Mouse (Mus musculus): Measurements from ENCODE around the gene Calhm3. TPM values are rescaled to one million over a fixed set of nuclear protein-coding genes. Genes with fewer than 3 reads are reported as not detected.

Gene Calhm3
- polyA plus RNA-seq, 1 experiment from 2014 or later = not detected

DNA sequence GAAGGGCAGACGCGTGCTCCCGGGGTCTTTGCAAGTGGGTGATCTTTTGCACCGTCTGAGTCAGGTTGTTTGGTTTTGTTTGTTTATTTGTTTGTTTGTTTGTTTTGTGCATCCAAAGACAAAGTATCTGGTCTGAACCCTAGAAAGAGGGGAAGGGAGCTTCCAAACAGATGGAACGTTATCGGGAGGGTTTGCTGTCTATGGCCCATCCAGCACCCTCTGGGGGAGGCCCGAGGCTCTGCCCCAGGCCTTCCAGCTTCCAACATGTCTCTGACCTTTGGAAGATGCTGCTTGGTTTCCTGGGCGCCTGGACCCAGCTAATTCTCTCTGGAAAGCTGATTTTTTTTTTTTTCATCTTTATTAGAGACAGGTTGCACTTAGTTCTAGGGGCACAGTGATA, 22.4 kb upstream of the Calhm3 start:
- H3K27me3 ChIP-seq (replicated peaks; ENCODE audit: low read depth, poor library complexity, severe bottlenecking) = peaks cover 67% of the 10 kb centered on the region
- no peaks in the 10 kb centered on the region for H3K36me3 ChIP-seq (replicated peaks)
- 13% methylated on average over 8 of the region's 8 CpGs for WGBS
- no peak for DNase-seq (ENCODE audit: low spot score)
- peaks cover 27% of the 10 kb centered on the region for H3K4me1 ChIP-seq
- H3K27ac ChIP-seq (replicated peaks) = no peak overlapping the region
- H3K9me3 ChIP-seq = peaks cover 10% of the 10 kb centered on the region
- H3K4me3 ChIP-seq = peak overlapping the region; percentile 80; the same call in 1 of the 2 replicates

GRCm38 (mm10) chr19:47179272-47179809, 21.8 kb upstream of the Calhm3 start:
- Histone ChIP-seq H3K36me3 (replicated peaks) (no peaks in the 10 kb centered on the region), H3K27me3 (replicated peaks; ENCODE audit: low read depth, poor library complexity, severe bottlenecking) (peaks cover 68% of the 10 kb centered on the region), H3K9me3 (peaks cover 10% of the 10 kb centered on the region), H3K4me3 (peak overlapping the region; percentile 80), H3K27ac (replicated peaks) (peak overlapping the region; percentile 75), H3K4me1 (peaks cover 26% of the 10 kb centered on the region)
- WGBS = 1% methylated on average over 42 of the region's 42 CpGs
- peak; percentile 49 for DNase-seq (ENCODE audit: low spot score)

DNA sequence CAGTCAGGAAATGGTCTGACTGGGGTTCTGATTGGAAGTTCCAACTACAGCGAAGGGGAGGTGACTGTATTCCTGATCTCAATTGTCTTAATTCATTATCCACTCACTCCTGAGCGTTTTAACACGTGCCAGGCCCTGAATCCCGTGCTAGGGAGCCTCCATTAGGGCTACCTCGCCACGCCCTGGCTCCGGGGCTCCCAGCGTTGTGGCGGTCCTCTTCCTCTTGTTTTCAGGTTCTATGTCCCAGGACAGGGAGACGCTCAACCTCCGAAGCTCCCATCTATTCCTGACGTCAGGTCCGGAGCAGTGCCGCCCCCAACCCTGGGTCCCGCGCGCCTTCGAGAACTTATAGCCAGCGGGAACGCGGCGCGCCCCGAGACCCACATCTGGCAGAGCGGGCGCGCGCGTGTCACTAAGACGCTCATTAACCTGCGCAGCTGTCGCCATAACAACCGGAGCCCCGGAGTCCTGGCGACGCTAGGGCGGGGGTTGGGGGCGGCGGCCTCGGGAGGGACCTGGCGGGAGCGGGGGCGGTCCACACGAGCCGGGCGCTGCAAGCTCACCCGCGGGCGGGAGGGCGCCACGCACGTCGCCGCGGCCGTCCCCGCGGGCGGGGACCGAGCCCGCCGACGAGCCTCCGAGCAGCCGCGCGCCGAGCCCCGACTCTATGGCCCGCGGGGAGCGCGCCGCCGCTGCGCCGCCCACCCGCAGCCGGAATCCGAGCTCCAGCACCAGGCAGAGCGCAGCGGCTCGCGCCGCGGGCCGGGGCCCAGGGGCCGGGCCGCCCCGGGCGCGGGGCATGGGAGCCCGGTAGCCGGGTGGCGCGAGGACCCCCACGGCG, 21.1 kb upstream of the Calhm3 start, which contains the start of gene Neurl1a:
Gene Neurl1a (plus strand): TSS at position 390 of the 841 bp plus-strand sequence.
- peak within 1 kb of the TSS; percentile 75 for H3K27ac ChIP-seq (replicated peaks)
- under 1% methylated on average over 91 of the region's 98 CpGs for WGBS
- peaks cover 10% of the 10 kb centered on the region for H3K9me3 ChIP-seq
- peak within 1 kb of the TSS; percentile 80 for H3K4me3 ChIP-seq
- peaks cover 68% of the 10 kb centered on the region for H3K27me3 ChIP-seq (replicated peaks; ENCODE audit: low read depth, poor library complexity, severe bottlenecking)
- H3K36me3 ChIP-seq (replicated peaks) = no peaks in the 10 kb centered on the region
- peaks cover 19% of the 10 kb centered on the region for H3K4me1 ChIP-seq
- peak; percentile 78 for DNase-seq (ENCODE audit: low spot score)

DNA sequence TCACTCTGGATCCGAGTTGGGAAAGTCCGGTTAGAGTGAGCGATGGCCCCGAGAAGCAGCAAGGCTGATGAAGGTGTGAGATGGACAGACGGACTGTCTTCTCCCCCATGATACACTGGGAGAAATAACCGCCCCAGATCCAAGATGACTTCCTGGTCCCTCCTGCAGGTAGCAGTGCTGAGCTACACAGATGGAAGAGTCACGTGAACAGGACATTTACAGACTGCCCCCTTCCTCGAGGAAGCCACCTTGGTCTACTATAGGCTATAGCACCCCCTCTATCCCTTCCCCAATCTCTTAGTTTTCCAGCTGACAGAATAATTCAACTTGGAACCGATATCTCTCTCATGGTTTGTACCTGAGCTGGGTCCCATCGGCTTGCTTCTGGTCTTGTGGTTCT, 20.4 kb upstream of the Calhm3 start:
- H3K4me3 ChIP-seq = peak overlapping the region; percentile 80
- H3K36me3 ChIP-seq (replicated peaks) = no peaks in the 10 kb centered on the region
- no peak overlapping the region for H3K27ac ChIP-seq (replicated peaks)
- peaks cover 68% of the 10 kb centered on the region for H3K27me3 ChIP-seq (replicated peaks; ENCODE audit: low read depth, poor library complexity, severe bottlenecking)
- peak; percentile 57 for DNase-seq (ENCODE audit: low spot score)
- H3K4me1 ChIP-seq = peaks cover 18% of the 10 kb centered on the region
- 19% methylated on average over 10 of the region's 10 CpGs for WGBS
- H3K9me3 ChIP-seq = peaks cover 10% of the 10 kb centered on the region

DNA sequence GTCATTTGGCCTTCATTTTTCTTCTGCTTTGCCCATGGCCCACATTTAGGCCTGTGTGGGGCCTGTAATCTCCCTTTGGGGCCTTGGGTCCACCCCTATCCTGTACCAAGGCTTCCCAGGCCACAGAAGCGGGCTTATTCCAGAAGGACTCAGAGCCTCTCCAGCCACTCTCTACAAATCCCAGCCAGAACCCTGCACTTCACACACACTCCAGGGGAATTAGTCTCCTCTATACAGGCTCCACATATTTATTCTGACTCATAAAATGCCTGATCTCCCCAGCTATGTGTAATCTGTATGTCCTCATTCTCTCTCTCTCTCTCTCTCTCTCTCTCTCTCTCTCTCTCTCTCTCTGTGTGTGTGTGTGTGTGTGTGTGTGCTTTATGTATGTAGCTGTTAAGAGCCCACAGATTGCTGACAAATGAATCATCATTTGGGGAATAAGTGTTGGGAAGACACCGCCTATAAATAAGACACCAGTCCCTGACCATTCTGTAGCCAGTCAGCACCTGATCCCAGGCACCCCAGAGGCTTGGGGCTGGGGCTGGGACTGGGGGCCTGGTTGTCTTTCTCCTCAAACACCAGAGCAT, 19.4 kb upstream of the Calhm3 start:
- WGBS = 89% methylated on average over 2 of the region's 2 CpGs
- no peak for DNase-seq (ENCODE audit: low spot score)
- Histone ChIP-seq H3K4me3 (no peak overlapping the region), H3K4me1 (peaks cover 18% of the 10 kb centered on the region), H3K9me3 (peaks cover 7% of the 10 kb centered on the region), H3K36me3 (replicated peaks) (no peaks in the 10 kb centered on the region), H3K27me3 (replicated peaks; ENCODE audit: low read depth, poor library complexity, severe bottlenecking) (peaks cover 68% of the 10 kb centered on the region), H3K27ac (replicated peaks) (no peak overlapping the region)

DNA sequence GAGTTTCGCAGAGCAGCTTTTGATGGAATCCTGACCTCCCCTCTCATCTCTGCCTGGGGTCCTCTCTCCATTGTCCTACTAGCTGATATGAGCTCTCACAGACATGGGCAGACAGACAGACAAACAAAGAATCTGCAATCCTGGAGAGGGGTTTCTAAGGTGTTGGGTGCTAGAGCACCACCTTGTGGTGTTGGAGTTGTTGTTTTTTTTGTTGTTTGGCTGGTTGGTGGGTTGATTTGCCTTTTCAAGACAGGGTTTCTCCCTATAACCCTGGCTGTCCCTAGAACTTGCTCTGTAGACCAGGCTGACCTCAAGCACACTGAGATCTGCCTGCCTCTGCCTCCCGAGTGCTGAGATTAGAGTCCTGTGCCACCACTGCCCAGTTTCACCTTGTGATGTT, 17.9 kb upstream of the Calhm3 start:
- H3K4me3 ChIP-seq = no peak overlapping the region
- H3K36me3 ChIP-seq (replicated peaks) = no peaks in the 10 kb centered on the region
- 73% methylated on average over 2 of the region's 2 CpGs for WGBS
- H3K27ac ChIP-seq (replicated peaks) = no peak overlapping the region
- no peaks in the 10 kb centered on the region for H3K9me3 ChIP-seq
- H3K27me3 ChIP-seq (replicated peaks; ENCODE audit: low read depth, poor library complexity, severe bottlenecking) = peaks cover 55% of the 10 kb centered on the region
- DNase-seq (ENCODE audit: low spot score) = no peak
- H3K4me1 ChIP-seq = peaks cover 18% of the 10 kb centered on the region

GRCm38 (mm10) chr19:47174515-47174914, 17.0 kb upstream of the Calhm3 start:
- H3K4me1 ChIP-seq = peaks cover 12% of the 10 kb centered on the region
- H3K36me3 ChIP-seq (replicated peaks) = no peaks in the 10 kb centered on the region
- DNase-seq (ENCODE audit: low spot score) = no peak
- no peaks in the 10 kb centered on the region for H3K9me3 ChIP-seq
- H3K27me3 ChIP-seq (replicated peaks; ENCODE audit: low read depth, poor library complexity, severe bottlenecking) = peaks cover 45% of the 10 kb centered on the region
- WGBS = 59% methylated on average over 3 of the region's 3 CpGs
- H3K4me3 ChIP-seq = no peak overlapping the region
- no peak overlapping the region for H3K27ac ChIP-seq (replicated peaks)

DNA sequence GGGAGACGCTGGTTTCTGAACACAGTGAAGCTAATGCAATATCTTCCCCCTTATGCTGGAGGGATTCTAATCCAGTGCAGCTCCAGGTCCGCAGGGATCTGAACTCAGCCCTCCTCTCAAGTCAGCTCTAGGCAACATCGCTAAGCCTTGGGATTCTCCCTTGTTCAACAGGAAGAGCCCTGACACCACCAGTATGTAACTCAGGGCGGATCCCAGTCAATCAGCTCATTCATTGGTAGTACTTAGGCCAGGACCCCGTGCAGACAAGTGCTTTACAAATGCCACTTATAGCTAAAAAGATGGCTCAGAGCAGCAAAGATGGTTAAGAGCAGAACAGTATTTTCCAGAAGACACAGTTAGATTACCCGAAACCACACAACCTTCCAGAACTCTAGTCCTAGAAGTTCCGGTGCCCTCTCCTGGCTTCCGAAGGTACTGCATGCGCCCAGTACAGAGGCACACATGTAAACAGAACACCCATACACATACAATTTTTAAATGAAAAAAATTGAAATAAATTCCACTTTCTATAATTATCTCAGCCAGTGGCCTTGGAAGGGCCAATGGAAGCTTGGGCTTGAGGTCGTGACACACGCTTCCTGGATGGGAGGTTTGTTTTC, 11.3 kb upstream of the Calhm3 start:
- H3K27ac ChIP-seq (replicated peaks) = no peak overlapping the region
- H3K27me3 ChIP-seq (replicated peaks; ENCODE audit: low read depth, poor library complexity, severe bottlenecking) = 0 out of 2 replicates have a peak, but pooled peaks cover 8% of the 10 kb centered on the region
- H3K9me3 ChIP-seq = no peaks in the 10 kb centered on the region
- H3K4me3 ChIP-seq = peak overlapping the region; percentile 33; the same call in 1 of the 2 replicates
- WGBS = 25% methylated on average over 11 of the region's 11 CpGs
- H3K36me3 ChIP-seq (replicated peaks) = no peaks in the 10 kb centered on the region
- H3K4me1 ChIP-seq = peaks cover 12% of the 10 kb centered on the region
- peak; percentile 85 for DNase-seq (ENCODE audit: low spot score)

GRCm38 (mm10) chr19:47168223-47168622, 10.7 kb upstream of the Calhm3 start:
- no peaks in the 10 kb centered on the region for H3K36me3 ChIP-seq (replicated peaks)
- 8% methylated on average over 13 of the region's 13 CpGs for WGBS
- peak; percentile 57 for DNase-seq (ENCODE audit: low spot score)
- no peaks in the 10 kb centered on the region for H3K9me3 ChIP-seq
- 0 out of 2 replicates have a peak, but pooled peaks cover 8% of the 10 kb centered on the region for H3K27me3 ChIP-seq (replicated peaks; ENCODE audit: low read depth, poor library complexity, severe bottlenecking)
- H3K4me3 ChIP-seq = peak overlapping the region; percentile 33; the same call in 1 of the 2 replicates
- H3K27ac ChIP-seq (replicated peaks) = no peak overlapping the region
- peaks cover 12% of the 10 kb centered on the region for H3K4me1 ChIP-seq

GRCm38 (mm10) chr19:47167617-47168214, 10.2 kb upstream of the Calhm3 start:
- no peak overlapping the region for H3K4me3 ChIP-seq
- DNase-seq (ENCODE audit: low spot score) = no peak
- H3K27me3 ChIP-seq (replicated peaks; ENCODE audit: low read depth, poor library complexity, severe bottlenecking) = 0 out of 2 replicates have a peak, but pooled peaks cover 8% of the 10 kb centered on the region
- peaks cover 12% of the 10 kb centered on the region for H3K4me1 ChIP-seq
- 56% methylated on average over 7 of the region's 7 CpGs for WGBS
- H3K36me3 ChIP-seq (replicated peaks) = no peaks in the 10 kb centered on the region
- no peaks in the 10 kb centered on the region for H3K9me3 ChIP-seq
- H3K27ac ChIP-seq (replicated peaks) = no peak overlapping the region

GRCm38 (mm10) chr19:47166758-47167157, 9.2 kb upstream of the Calhm3 start:
- Histone ChIP-seq H3K27me3 (replicated peaks; ENCODE audit: low read depth, poor library complexity, severe bottlenecking) (0 out of 2 replicates have a peak, but pooled peaks cover 8% of the 10 kb centered on the region), H3K27ac (replicated peaks) (no peak overlapping the region), H3K4me3 (no peak overlapping the region), H3K9me3 (no peaks in the 10 kb centered on the region), H3K4me1 (peaks cover 12% of the 10 kb centered on the region), H3K36me3 (replicated peaks) (no peaks in the 10 kb centered on the region)
- WGBS = 27% methylated on average over 3 of the region's 3 CpGs
- DNase-seq (ENCODE audit: low spot score) = no peak

GRCm38 (mm10) chr19:47163176-47163744, 5.7 kb upstream of the Calhm3 start:
- Histone ChIP-seq H3K4me1 (peaks cover 4% of the 10 kb centered on the region), H3K27me3 (replicated peaks; ENCODE audit: low read depth, poor library complexity, severe bottlenecking) (0 out of 2 replicates have a peak, but pooled peaks cover 5% of the 10 kb centered on the region)
- 90% methylated on average over 6 of the region's 6 CpGs for WGBS

More at GRCm38 (mm10) chr19:47163176-47163744, 5.7 kb upstream of the Calhm3 start:
- H3K4me3 ChIP-seq = no peak overlapping the region
- no peak overlapping the region for H3K27ac ChIP-seq (replicated peaks)
- no peak for DNase-seq (ENCODE audit: low spot score)
- no peaks in the 10 kb centered on the region for H3K36me3 ChIP-seq (replicated peaks)
- no peaks in the 10 kb centered on the region for H3K9me3 ChIP-seq
